Mouse (Mus musculus) kidney, adult 2 months (tissue): ENCODE data around the gene Tnip3. TPM values are rescaled to one million over a fixed set of nuclear protein-coding genes. Genes with fewer than 3 reads are reported as not detected.

ENCODE experiments used
- DNase-seq: peaks from one replicate; pipeline ENCODE4 v3.0.0; 2021
- H3K27ac ChIP-seq: fragments of 200-500 bp; 2 replicates; pipeline ENCODE4 v1.5.1; 2012; ENCODE audit warnings: low read depth, low read length, control low read depth, inconsistent platforms; ENCODE audit not compliant: insufficient read depth
- H3K27me3 ChIP-seq: fragments of 200-500 bp; replicated peaks from 2 replicates; pipeline ENCODE4 v1.6.1; 2012; ENCODE audit warnings: mild to moderate bottlenecking, moderate library complexity, low read length, inconsistent platforms; ENCODE audit not compliant: control insufficient read depth, insufficient read depth
- H3K36me3 ChIP-seq: fragments of 200-500 bp; 2 replicates; pipeline ENCODE4 v1.6.1; 2012; ENCODE audit warnings: mild to moderate bottlenecking, moderate library complexity, low read length, inconsistent platforms; ENCODE audit not compliant: control insufficient read depth, insufficient read depth
- H3K4me1 ChIP-seq: fragments of 200-500 bp; 2 replicates; pipeline ENCODE4 v1.6.1; 2011; ENCODE audit warnings: low read length; ENCODE audit not compliant: control insufficient read depth, insufficient read depth
- H3K4me3 ChIP-seq: fragments of 200-500 bp; 2 replicates; pipeline ENCODE4 v1.5.1; 2011; ENCODE audit warnings: mild to moderate bottlenecking, low read depth, low read length, control low read depth; ENCODE audit not compliant: insufficient read depth
- CTCF ChIP-seq: fragments of 200-500 bp; conservative IDR thresholded peaks from 2 replicates; pipeline ENCODE4 v1.5.1; 2011; ENCODE audit warnings: low read depth, mild to moderate bottlenecking, control low read depth, low read length, moderate library complexity, mixed read lengths; ENCODE audit not compliant: insufficient read depth, insufficient read length
- POLR2A ChIP-seq: fragments of 200-500 bp; IDR thresholded peaks from one replicate; pipeline ENCODE4 v1.6.1; 2011; ENCODE audit warnings: low read depth, low read length, control low read depth
- WGBS: fragments of 180-500 bp; shearing (Covaris S2); methylation state at CpG from one replicate; pipeline ENCODE4 v1.1.7; 2018; 5-methylcytosine and 5-hydroxymethylcytosine counted together
- polyA plus RNA-seq: library from polyadenylated mRNA; depleted of rRNA; stranded (reverse); fragments of >200 nt; gene quantifications from 2 replicates; pipeline ENCODE4 v1.2.3, GENCODE M21; 2012

Tnip3 gene
- polyA plus RNA-seq, 1 experiment = 0.06 TPM

DNA sequence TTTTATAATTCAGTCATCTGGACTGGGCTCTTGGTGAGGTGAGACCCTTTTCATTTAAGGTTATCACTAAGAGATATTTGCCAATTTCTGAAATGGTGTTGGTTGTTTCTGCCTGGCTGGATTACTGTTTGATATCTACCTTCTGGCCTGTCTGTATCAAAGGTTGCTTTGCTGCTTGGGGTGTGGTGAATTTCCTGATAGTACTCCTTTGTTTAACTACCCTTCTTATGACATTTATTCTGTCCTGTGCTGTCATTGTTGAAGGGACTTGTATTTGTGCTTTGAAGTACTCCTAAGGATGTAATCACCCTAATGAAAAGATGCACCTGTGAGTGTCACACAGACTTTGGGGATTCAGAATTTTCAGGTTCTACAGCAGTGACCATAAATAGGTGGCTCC is 96.1 kb downstream of the Tnip3 start:
- no peaks in the 10 kb centered on the region for H3K36me3 ChIP-seq
- H3K27me3 ChIP-seq = no peaks in the 10 kb centered on the region
- no peak for DNase-seq
- no peak for TF ChIP-seq CTCF
- no peak overlapping the region for H3K4me3 ChIP-seq
- no peak overlapping the region for H3K27ac ChIP-seq
- H3K4me1 ChIP-seq = no peaks in the 10 kb centered on the region

DNA sequence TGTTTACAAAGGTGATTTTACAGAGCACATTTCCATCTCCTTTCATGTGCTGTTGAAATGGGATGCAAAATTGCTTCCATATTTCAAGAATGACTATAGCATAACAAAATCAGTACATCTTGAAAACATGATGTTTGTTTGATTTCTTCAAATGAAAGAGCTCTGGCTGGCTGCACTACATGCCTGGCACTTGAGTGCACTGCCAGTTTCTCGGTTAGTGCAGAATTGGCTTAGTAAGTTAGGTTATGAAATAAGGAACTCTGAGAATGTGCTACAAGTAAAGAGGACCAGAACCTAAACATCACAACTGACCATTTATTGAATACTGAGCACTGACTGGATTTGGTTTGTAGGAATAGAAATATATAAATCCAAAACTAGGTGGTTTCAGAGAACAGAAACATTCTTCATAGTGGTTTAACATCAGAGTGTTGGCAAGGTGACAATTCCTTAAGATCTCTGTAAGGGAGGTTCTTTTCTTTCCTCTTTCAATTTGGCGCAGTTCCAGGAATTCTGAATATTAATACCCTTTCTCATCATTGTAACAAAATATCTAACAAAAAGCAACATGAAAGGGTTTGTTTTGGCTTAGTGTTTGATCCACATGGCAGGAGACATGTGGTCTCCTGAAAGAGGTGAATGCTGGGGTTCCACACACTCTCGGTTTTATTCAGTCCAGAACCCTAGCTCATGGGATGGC is 98.1 kb downstream of the Tnip3 start:
- TF ChIP-seq CTCF = no peak
- TF ChIP-seq POLR2A = no peak
- Histone ChIP-seq H3K27me3 (no peaks in the 10 kb centered on the region), H3K27ac (no peak overlapping the region), H3K4me1 (no peaks in the 10 kb centered on the region), H3K4me3 (no peak overlapping the region), H3K36me3 (no peaks in the 10 kb centered on the region)
- no peak for DNase-seq
- WGBS = 81% methylated on average over 3 of the region's 3 CpGs

- no peak overlapping the region for H3K4me3 ChIP-seq
- no peaks in the 10 kb centered on the region for H3K4me1 ChIP-seq
- no peak for TF ChIP-seq CTCF
- no peak for TF ChIP-seq POLR2A
- no peaks in the 10 kb centered on the region; the same call in 1 of the 2 replicates for H3K27me3 ChIP-seq
- H3K36me3 ChIP-seq = no peaks in the 10 kb centered on the region
- WGBS = 74% methylated on average over 2 of the region's 2 CpGs
- H3K27ac ChIP-seq = no peak overlapping the region
- no peak for DNase-seq
Observed at GRCm38 (mm10) chr6:65630578-65630977, 105.5 kb downstream of the Tnip3 start.

GRCm38 (mm10) chr6:65632184-65632583 is 107.1 kb downstream of the Tnip3 start:
- no peak for DNase-seq

GRCm38 (mm10) chr6:65642431-65642830 is 117.3 kb downstream of the Tnip3 start:
- Histone ChIP-seq H3K36me3 (no peaks in the 10 kb centered on the region), H3K4me3 (no peak overlapping the region), H3K27me3 (no peaks in the 10 kb centered on the region), H3K4me1 (no peaks in the 10 kb centered on the region), H3K27ac (no peak overlapping the region)
- TF ChIP-seq POLR2A (no peak), CTCF (no peak)
- no peak for DNase-seq

More at GRCm38 (mm10) chr6:65632184-65632583, 107.1 kb downstream of the Tnip3 start:
- no peak overlapping the region for H3K4me3 ChIP-seq
- WGBS = 61% methylated on average over 5 of the region's 5 CpGs
- no peak overlapping the region for H3K27ac ChIP-seq
- no peak for TF ChIP-seq CTCF
- no peaks in the 10 kb centered on the region; the same call in 1 of the 2 replicates for H3K27me3 ChIP-seq
- no peaks in the 10 kb centered on the region for H3K4me1 ChIP-seq
- H3K36me3 ChIP-seq = no peaks in the 10 kb centered on the region

- DNase-seq = no peak
- no peak overlapping the region for H3K27ac ChIP-seq
- H3K4me1 ChIP-seq = no peaks in the 10 kb centered on the region
- no peaks in the 10 kb centered on the region for H3K36me3 ChIP-seq
- no peak overlapping the region for H3K4me3 ChIP-seq
- TF ChIP-seq POLR2A (no peak), CTCF (no peak)
- H3K27me3 ChIP-seq = no peaks in the 10 kb centered on the region
- 80% methylated on average over 4 of the region's 4 CpGs for WGBS
Observed at GRCm38 (mm10) chr6:65644110-65644509, 119.0 kb downstream of the Tnip3 start.

- 77% methylated on average over 3 of the region's 3 CpGs for WGBS
Observed at GRCm38 (mm10) chr6:65646408-65646807, 121.3 kb downstream of the Tnip3 start.

More at GRCm38 (mm10) chr6:65646408-65646807, 121.3 kb downstream of the Tnip3 start:
- Histone ChIP-seq H3K4me3 (no peak overlapping the region), H3K4me1 (no peaks in the 10 kb centered on the region), H3K27ac (no peak overlapping the region), H3K27me3 (no peaks in the 10 kb centered on the region), H3K36me3 (no peaks in the 10 kb centered on the region)
- TF ChIP-seq POLR2A (no peak), CTCF (no peak)
- no peak for DNase-seq
